Mouse (Mus musculus): Measurements from ENCODE around the gene Adrm1. TPM values are rescaled to one million over a fixed set of nuclear protein-coding genes. Genes with fewer than 3 reads are reported as not detected.

Adrm1 gene
- 113 and 131 TPM in 2 replicates for polyA plus RNA-seq (2012; rRNA removed; ENCODE audit: low replicate concordance)

GRCm38 (mm10) chr2:180170806-180171521, at the start of gene Adrm1:
Gene Adrm1, plus strand, starts transcription at chr2:180171485.

Other genes with a start within 250 kb of the Adrm1 start
- 5.0 and 9.9 TPM in 2 replicates for gene Taf4, start 194.8 kb upstream of the Adrm1 start, polyA plus RNA-seq (2012; rRNA removed; ENCODE audit: low replicate concordance)
- 26.9 and 51.0 TPM in 2 replicates for gene Lsm14b, start 146.5 kb upstream of the Adrm1 start, polyA plus RNA-seq (2012; rRNA removed; ENCODE audit: low replicate concordance)
- 151 and 180 TPM in 2 replicates for gene Psma7, start 129.1 kb upstream of the Adrm1 start, polyA plus RNA-seq (2012; rRNA removed; ENCODE audit: low replicate concordance)
- 6.6 and 8.6 TPM in 2 replicates for gene Ss18l1, start 129.0 kb upstream of the Adrm1 start, polyA plus RNA-seq (2012; rRNA removed; ENCODE audit: low replicate concordance)
- gene Mtg2, start 100.9 kb upstream of the Adrm1 start, polyA plus RNA-seq (2012; rRNA removed; ENCODE audit: low replicate concordance): 22.5 and 26.8 TPM in 2 replicates
- gene Hrh3, start 67.0 kb upstream of the Adrm1 start, polyA plus RNA-seq (2012; rRNA removed; ENCODE audit: low replicate concordance): not detected in 2 replicates
- gene Osbpl2, start 52.2 kb upstream of the Adrm1 start, polyA plus RNA-seq (2012; rRNA removed; ENCODE audit: low replicate concordance): 28.5 and 35.1 TPM in 2 replicates
- 65.2 and 108 TPM in 2 replicates for gene Lama5, start 54.4 kb downstream of the Adrm1 start, polyA plus RNA-seq (2012; rRNA removed; ENCODE audit: low replicate concordance)
- gene Rps21, start 85.9 kb downstream of the Adrm1 start, polyA plus RNA-seq (2012; rRNA removed; ENCODE audit: low replicate concordance): 1,598 and 4,384 TPM in 2 replicates
- gene Cables2, start 102.0 kb downstream of the Adrm1 start, polyA plus RNA-seq (2012; rRNA removed; ENCODE audit: low replicate concordance): 31.9 and 43.6 TPM in 2 replicates
- 1.9 TPM in 1 of 2 replicates, not detected in the other for gene Rbbp8nl, start 118.4 kb downstream of the Adrm1 start, polyA plus RNA-seq (2012; rRNA removed; ENCODE audit: low replicate concordance)
- gene Gata5, start 163.2 kb downstream of the Adrm1 start, polyA plus RNA-seq (2012; rRNA removed; ENCODE audit: low replicate concordance): 0.64 and 2.2 TPM in 2 replicates